Mouse (Mus musculus) embryonic facial prominence, embryonic 13.5 days (tissue): ENCODE data around the gene Lamb2. TPM values are rescaled to one million over a fixed set of nuclear protein-coding genes. Genes with fewer than 3 reads are reported as not detected.

Experiments
- ATAC-seq: fragments of 200-750 bp; cut with Nextera tagmentation; 2 replicates; pipeline ENCODE4 v1.8.0; 2017; ENCODE audit warnings: low read depth; ENCODE audit not compliant: insufficient number of reproducible peaks, insufficient read depth, low FRiP score, low TSS enrichment
- H3K27ac ChIP-seq: fragments of 300-500 bp; sonication (generic); 2 replicates; pipeline ENCODE4 v1.5.1; 2015; ENCODE audit warnings: moderate library complexity, mild to moderate bottlenecking, inconsistent platforms
- H3K27me3 ChIP-seq: fragments of 300-500 bp; sonication (generic); 2 replicates; pipeline ENCODE4 v1.6.1; 2015; ENCODE audit warnings: mild to moderate bottlenecking, inconsistent platforms
- H3K36me3 ChIP-seq: fragments of 300-500 bp; sonication (generic); 2 replicates; pipeline ENCODE4 v1.6.1; 2015; ENCODE audit warnings: mild to moderate bottlenecking, inconsistent platforms
- H3K4me1 ChIP-seq: fragments of 300-500 bp; sonication (generic); 2 replicates; pipeline ENCODE4 v1.6.1; 2015; ENCODE audit warnings: inconsistent platforms
- H3K4me2 ChIP-seq: fragments of 300-500 bp; sonication (generic); 2 replicates; pipeline ENCODE4 v1.6.1; 2015; ENCODE audit warnings: moderate library complexity, mild to moderate bottlenecking, inconsistent platforms
- H3K4me3 ChIP-seq: fragments of 300-500 bp; sonication (generic); 2 replicates; pipeline ENCODE4 v1.5.1; 2015; ENCODE audit warnings: mild to moderate bottlenecking, inconsistent platforms
- H3K9ac ChIP-seq: fragments of 300-500 bp; sonication (generic); 2 replicates; pipeline ENCODE4 v1.6.1; 2015; ENCODE audit warnings: mild to moderate bottlenecking, inconsistent platforms
- H3K9me3 ChIP-seq: fragments of 300-500 bp; sonication (generic); 2 replicates; pipeline ENCODE4 v1.6.1; 2016; ENCODE audit warnings: inconsistent platforms
- WGBS: fragments of 180-500 bp; shearing (Covaris S2); methylation state at CpG from one replicate; pipeline ENCODE4 v1.1.7; 2015; ENCODE audit warnings: mixed read lengths; 5-methylcytosine and 5-hydroxymethylcytosine counted together
- polyA plus RNA-seq: library from polyadenylated mRNA; unstranded; fragments of >200 nt; fragmentation: Nextera tagmentation; extraction: Ambion mirVana; gene quantifications from 2 replicates; pipeline ENCODE4 v1.2.1, GENCODE M21; 2015

The Lamb2 gene
- polyA plus RNA-seq, result 51.1 and 63.2 TPM in 2 replicates

DNA sequence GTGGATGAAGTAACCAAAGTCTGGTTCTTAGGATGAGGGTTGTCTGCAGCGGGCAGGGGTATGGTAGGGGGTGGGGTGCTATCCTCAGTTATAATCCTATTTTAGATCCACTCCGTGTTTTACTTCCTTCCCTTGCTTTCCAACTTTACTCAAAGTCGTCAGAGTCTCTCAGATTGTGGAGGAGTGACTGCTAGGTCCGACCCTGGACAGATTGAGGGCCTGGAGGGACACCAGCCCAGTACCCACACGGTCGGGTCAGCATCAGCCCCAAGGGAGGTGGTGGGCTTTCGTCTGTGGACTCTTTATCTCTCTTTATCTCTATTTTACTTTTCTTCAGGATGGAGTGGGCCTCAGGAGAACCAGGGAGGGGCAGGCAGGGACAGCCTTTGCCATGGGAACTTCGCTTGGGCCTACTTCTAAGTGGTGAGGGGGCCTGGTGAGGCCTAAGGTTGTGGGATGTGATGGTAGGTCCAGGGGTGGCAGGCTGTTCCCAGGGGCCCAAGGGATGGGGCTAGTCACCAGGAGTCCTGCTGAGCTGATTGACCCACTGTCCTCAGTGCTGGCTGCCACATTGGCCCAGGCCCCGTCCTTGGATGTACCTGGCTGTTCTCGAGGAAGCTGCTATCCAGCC lies at the start of gene Lamb2:
TSS of gene Lamb2 (plus strand) at position 16 of the 631 bp plus-strand sequence.
- 9% methylated on average over 10 of the region's 10 CpGs for WGBS

DNA sequence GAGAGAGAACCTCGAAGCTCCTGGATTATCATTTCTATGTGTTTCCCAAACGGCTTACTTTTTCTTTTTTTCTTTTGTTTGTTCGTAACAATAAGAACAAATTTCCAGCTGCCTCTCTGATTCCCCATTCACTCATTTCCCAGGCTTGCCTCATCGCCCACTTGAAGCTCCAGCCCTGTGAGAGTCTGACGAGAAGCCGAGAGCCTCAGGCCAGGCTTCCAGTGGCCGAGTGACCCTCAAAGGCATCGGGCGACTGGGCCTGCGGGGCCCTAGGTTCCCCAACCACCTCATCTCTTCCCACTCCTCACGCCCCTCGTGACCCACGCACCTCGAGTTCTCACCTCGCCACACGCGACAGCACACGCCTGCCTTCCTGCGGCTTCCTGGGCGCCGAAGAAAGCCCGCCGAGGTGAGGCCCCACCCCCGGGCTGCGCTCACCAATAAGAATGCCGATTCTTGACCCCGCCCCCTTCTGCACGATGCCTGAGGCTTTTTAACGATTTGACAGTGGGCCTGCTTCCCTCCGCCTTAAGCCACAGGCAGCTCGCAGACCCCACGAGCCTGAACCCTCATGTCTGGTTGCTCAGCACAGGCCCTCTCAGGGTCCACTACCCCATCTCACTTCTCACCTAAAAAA lies 48.0 kb upstream of the Lamb2 start:
- H3K9ac ChIP-seq, result 0 out of 2 replicates have a peak overlapping the region, but pooled peaks have one; percentile 7
- WGBS, result 47% methylated on average over 32 of the region's 32 CpGs
- H3K9me3 ChIP-seq, result no peaks in the 10 kb centered on the region
- no peak for ATAC-seq
- H3K4me2 ChIP-seq, result peak overlapping the region; percentile 52
- no peaks in the 10 kb centered on the region for H3K27me3 ChIP-seq
- no peaks in the 10 kb centered on the region for H3K36me3 ChIP-seq
- no peaks in the 10 kb centered on the region for H3K4me1 ChIP-seq
- peak overlapping the region; percentile 25 for H3K4me3 ChIP-seq
- H3K27ac ChIP-seq, result no peak overlapping the region

More for the DNA sequence above, at the start of gene Lamb2:
- peak; percentile 15; the same call in 1 of the 2 replicates for ATAC-seq
- H3K27me3 ChIP-seq, result no peaks in the 10 kb centered on the region
- H3K27ac ChIP-seq, result peak within 1 kb of the TSS; percentile 90
- peaks cover 41% of the 10 kb centered on the region for H3K36me3 ChIP-seq
- no peaks in the 10 kb centered on the region for H3K9me3 ChIP-seq
- H3K4me1 ChIP-seq, result peaks cover 26% of the 10 kb centered on the region
- H3K4me3 ChIP-seq, result peak within 1 kb of the TSS; percentile 68
- H3K4me2 ChIP-seq, result peak within 1 kb of the TSS; percentile 95
- peak within 1 kb of the TSS; percentile 86 for H3K9ac ChIP-seq

DNA sequence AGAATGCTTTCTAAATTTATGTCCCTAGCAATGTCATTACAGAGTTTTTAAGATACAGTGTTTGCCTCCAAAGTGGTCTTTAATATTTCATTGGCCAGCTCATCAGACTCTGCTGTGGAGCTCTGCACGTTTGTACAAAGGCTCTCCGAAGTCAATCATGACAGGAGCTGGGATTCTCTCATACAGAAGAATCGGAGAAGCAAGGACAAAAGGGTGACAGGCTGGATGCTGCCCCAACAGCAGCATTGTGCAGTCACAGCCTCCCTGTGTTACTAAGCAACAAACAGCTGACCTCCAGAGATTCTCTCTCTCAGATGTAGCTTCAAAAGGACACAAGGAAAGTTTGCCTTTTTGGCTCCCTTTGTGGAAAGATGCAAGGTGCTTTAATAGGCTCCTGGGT lies 43.4 kb upstream of the Lamb2 start, which contains the start of gene BC048562:
TSS of gene BC048562 (plus strand) at position 301 of the 400 bp plus-strand sequence.
- ATAC-seq, result no peak
- H3K4me1 ChIP-seq, result peaks cover 7% of the 10 kb centered on the region; the same call in 1 of the 2 replicates
- H3K27ac ChIP-seq, result no peak within 1 kb of the TSS
- no peak within 1 kb of the TSS for H3K9ac ChIP-seq
- H3K9me3 ChIP-seq, result no peaks in the 10 kb centered on the region
- 75% methylated on average over 3 of the region's 3 CpGs for WGBS
- H3K36me3 ChIP-seq, result no peaks in the 10 kb centered on the region
- no peaks in the 10 kb centered on the region for H3K27me3 ChIP-seq
- H3K4me2 ChIP-seq, result no peak within 1 kb of the TSS
- H3K4me3 ChIP-seq, result no peak within 1 kb of the TSS

DNA sequence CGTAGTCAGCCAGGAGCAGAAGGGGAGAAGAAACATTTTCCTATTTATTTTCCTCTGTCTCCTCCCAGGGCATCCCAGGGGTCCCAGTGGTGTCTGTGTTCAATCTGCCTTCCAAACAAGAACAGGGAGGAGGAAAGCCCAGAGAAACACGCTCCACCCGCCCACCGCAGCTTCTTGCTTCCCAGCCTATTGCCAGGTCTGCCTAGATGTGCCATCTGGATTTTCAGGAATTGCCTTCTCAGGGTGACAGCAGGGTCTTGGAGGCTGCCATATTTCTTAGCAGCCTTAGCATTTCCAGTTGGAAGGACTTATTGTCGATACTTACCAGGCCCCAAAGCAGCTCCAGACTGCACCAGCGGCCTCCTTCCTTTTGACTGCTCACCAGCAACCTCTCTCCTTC lies 40.4 kb upstream of the Lamb2 start:
- Histone ChIP-seq H3K36me3 (no peaks in the 10 kb centered on the region), H3K4me3 (no peak overlapping the region), H3K9me3 (no peaks in the 10 kb centered on the region), H3K4me1 (peaks cover 9% of the 10 kb centered on the region; the same call in 1 of the 2 replicates), H3K27me3 (no peaks in the 10 kb centered on the region), H3K27ac (peak overlapping the region; percentile 63), H3K4me2 (no peak overlapping the region), H3K9ac (no peak overlapping the region)
- 65% methylated on average over 6 of the region's 6 CpGs for WGBS
- ATAC-seq, result no peak

DNA sequence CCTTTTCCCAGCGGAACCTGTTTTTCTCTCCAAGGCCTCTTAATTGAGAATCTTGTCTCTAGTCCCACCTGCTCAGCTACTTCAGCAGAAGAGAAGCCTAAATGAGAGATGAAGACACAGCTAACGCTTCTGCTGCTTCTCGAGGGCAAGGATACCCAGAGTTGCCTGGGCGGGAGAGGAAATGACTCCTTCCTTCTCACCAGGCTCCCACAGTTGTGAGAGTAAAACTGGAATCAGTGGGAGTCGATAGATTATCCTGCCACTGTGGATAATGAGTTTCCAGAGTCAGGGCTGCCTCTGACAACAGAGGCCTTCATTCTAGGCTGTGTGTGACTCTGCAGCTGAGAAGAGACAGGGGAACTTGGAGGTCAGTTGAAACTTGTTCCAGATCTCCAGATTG lies 39.1 kb upstream of the Lamb2 start:
- 77% methylated on average over 5 of the region's 5 CpGs for WGBS

DNA sequence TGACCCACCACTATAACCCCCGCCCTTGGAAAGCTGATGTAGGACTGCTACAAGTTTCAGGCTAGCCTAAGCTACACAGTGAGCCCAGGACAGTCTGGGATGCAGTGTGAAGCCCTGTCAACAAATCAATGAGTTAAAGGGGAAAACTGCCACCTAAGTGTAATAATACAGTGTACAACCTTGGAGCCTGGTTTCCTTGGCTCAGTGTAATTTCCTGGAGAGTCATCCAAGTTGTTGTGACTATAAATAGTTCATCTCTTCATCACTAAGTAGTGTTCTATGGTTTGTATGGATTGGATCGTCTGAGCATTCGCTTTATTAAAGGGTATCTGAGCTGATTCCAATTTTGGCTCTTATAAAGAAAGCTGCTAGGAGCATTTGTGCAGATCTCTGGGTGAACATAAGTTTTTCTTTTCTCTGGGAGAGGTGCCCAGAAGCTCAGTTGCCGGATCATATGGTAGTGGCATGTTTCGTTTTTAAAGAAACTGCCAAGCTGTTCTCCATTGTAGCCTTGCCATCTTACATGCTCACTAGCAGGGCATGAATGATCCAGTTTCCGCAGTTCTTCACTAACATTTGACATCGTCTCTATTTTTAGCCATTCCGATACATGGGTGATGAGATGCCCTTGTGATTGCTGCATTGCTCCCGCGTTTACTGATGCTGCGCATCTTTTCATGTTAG lies 38.2 kb upstream of the Lamb2 start:
- WGBS, result 78% methylated on average over 11 of the region's 11 CpGs
- H3K4me2 ChIP-seq, result no peak overlapping the region
- no peaks in the 10 kb centered on the region for H3K27me3 ChIP-seq
- H3K9me3 ChIP-seq, result no peaks in the 10 kb centered on the region
- H3K4me3 ChIP-seq, result no peak overlapping the region
- H3K4me1 ChIP-seq, result peaks cover 9% of the 10 kb centered on the region; the same call in 1 of the 2 replicates
- H3K27ac ChIP-seq, result no peak overlapping the region
- no peak for ATAC-seq
- H3K9ac ChIP-seq, result no peak overlapping the region
- no peaks in the 10 kb centered on the region for H3K36me3 ChIP-seq

More for the DNA sequence above, 39.1 kb upstream of the Lamb2 start:
- no peak for ATAC-seq
- no peaks in the 10 kb centered on the region for H3K36me3 ChIP-seq
- H3K27ac ChIP-seq, result no peak overlapping the region
- H3K4me1 ChIP-seq, result peaks cover 9% of the 10 kb centered on the region; the same call in 1 of the 2 replicates
- no peak overlapping the region for H3K4me2 ChIP-seq
- H3K27me3 ChIP-seq, result no peaks in the 10 kb centered on the region
- H3K9me3 ChIP-seq, result no peaks in the 10 kb centered on the region
- H3K9ac ChIP-seq, result no peak overlapping the region
- H3K4me3 ChIP-seq, result no peak overlapping the region

DNA sequence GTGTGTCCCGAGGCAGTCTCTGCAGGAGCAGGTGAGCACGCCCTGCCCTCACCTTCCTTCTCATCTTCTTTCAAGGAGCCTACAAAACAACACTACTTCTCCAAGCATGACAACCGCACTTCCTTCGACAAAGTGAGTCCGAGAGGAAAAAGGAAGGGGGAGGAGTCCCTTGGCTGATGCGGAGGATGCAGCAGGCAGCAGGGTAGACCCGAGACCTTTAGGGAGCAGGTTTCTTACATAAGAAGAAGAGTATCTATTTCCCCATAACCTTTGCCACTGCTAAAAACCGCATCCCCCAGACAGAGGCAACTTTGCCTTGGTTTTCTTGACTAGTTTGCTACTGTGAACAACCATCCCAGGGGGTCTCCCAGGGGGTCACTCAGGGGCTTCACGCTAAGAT lies 34.4 kb upstream of the Lamb2 start:
- H3K4me3 ChIP-seq, result no peak overlapping the region
- peaks cover 17% of the 10 kb centered on the region for H3K4me1 ChIP-seq
- no peaks in the 10 kb centered on the region for H3K27me3 ChIP-seq
- no peaks in the 10 kb centered on the region for H3K9me3 ChIP-seq
- WGBS, result 56% methylated on average over 9 of the region's 9 CpGs
- no peak for ATAC-seq
- no peak overlapping the region for H3K27ac ChIP-seq
- no peak overlapping the region for H3K4me2 ChIP-seq
- H3K9ac ChIP-seq, result no peak overlapping the region
- peaks cover 24% of the 10 kb centered on the region for H3K36me3 ChIP-seq

DNA sequence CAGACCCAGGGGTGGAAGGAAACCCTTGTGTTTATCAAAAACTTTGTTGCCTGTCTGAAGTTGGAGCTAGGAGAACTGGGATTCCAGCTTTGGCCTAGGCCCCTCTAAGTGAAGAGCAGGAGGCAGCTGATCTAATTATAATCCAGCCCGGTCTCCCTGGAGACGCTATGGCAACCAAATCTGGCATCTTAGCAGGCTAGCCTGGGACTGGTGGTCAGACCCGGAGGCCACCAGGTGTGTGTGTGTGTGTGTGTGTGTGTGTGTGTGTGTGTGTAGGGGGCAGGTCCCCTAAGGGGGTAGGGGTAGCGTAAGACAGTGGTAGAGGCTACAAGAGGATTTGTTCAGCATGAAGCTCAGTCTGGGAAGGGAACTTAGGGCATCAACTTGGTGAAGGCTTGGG lies 29.7 kb upstream of the Lamb2 start:
- Histone ChIP-seq H3K4me1 (peaks cover 51% of the 10 kb centered on the region), H3K4me2 (peak overlapping the region; percentile 80), H3K9ac (peak overlapping the region; percentile 57), H3K27me3 (no peaks in the 10 kb centered on the region), H3K4me3 (peak overlapping the region; percentile 62; the same call in 1 of the 2 replicates), H3K36me3 (peaks cover 27% of the 10 kb centered on the region), H3K9me3 (no peaks in the 10 kb centered on the region), H3K27ac (peak overlapping the region; percentile 86)
- WGBS, result 40% methylated on average over 4 of the region's 4 CpGs
- 0 out of 2 replicates have a peak, but pooled peaks have one; percentile 22 for ATAC-seq

DNA sequence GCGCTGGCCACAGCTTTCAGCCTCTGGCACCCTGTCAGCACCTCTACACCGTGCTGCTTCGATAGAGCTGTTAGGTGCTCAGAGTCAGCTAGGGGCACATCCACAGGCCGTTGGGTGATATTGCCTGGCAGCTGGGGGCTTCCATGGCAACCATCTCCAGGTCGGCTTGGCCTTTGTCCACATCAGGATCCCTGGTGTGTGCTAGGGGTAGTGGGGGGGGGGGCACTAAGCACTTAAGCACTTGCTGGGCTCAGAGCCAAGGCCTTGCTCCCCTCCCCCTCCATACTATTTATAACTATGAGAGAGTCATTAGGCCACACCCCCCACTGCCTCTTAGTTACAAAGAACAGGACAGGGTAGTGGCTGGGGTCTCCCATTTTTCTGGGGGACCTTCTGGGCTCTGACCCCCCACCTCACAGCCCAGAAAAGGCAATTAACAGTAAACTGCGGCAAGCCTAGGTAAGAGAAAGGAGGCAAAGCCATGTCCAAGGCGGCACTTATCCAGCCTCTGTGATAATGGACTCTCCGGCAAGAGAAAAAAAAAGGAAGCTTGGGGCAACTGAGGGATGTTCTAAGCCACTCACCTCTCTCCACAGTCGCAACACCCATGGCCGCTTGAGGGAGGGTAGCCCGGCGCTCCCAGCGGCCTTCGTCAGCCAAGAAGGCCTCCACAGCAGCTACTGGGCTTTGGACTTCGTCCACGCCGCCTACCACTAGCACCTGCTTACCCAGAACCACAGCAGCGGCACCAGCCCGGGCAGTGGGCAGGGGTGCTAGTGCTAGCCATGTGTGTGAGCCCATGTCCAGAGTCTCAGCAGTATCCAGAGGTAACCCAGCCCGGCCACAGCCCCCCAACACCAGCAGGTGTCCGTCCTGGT lies 29.0 kb upstream of the Lamb2 start:
- Histone ChIP-seq H3K9ac (peak overlapping the region; percentile 41), H3K4me2 (peak overlapping the region; percentile 80), H3K4me3 (peak overlapping the region; percentile 62), H3K36me3 (peaks cover 28% of the 10 kb centered on the region), H3K9me3 (no peaks in the 10 kb centered on the region), H3K27me3 (no peaks in the 10 kb centered on the region), H3K27ac (peak overlapping the region; percentile 86), H3K4me1 (peaks cover 51% of the 10 kb centered on the region)
- 67% methylated on average over 21 of the region's 21 CpGs for WGBS
- 0 out of 2 replicates have a peak, but pooled peaks have one; percentile 5 for ATAC-seq

DNA sequence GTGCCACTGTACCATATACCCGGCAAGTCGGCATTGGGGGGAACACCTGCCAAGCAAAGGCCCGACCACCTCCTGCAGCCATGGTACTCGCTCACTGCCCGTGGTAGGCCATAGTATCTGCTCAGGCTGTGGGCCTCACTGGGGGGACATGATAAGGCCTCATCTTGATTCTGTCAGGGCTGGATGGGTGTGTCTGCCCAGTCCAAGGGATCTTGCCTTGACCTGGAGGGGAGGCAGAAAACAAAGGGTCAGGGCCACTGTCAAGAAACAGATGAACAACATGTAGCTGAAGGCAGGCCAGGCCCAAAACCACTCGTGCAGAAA lies 28.4 kb upstream of the Lamb2 start:
- Histone ChIP-seq H3K9me3 (no peaks in the 10 kb centered on the region), H3K27me3 (no peaks in the 10 kb centered on the region), H3K9ac (peak overlapping the region; percentile 76), H3K27ac (peak overlapping the region; percentile 86), H3K4me3 (peak overlapping the region; percentile 62), H3K4me1 (peaks cover 51% of the 10 kb centered on the region), H3K36me3 (peaks cover 28% of the 10 kb centered on the region), H3K4me2 (peak overlapping the region; percentile 80)
- ATAC-seq, result no peak
- 85% methylated on average over 6 of the region's 6 CpGs for WGBS
